Mouse (Mus musculus) lung, postnatal 0 days (tissue): ENCODE data around the gene Micu1.

Experiments
- CTCF ChIP-seq: IDR thresholded peaks from 2 replicates; pipeline ENCODE4 v1.5.1; 2016; ENCODE audit warnings: antibody characterized with exemption, mild to moderate bottlenecking
- EP300 ChIP-seq: IDR thresholded peaks from 2 replicates; pipeline ENCODE4 v1.6.1; 2016; ENCODE audit warnings: antibody characterized with exemption, mild to moderate bottlenecking, control low read depth

DNA sequence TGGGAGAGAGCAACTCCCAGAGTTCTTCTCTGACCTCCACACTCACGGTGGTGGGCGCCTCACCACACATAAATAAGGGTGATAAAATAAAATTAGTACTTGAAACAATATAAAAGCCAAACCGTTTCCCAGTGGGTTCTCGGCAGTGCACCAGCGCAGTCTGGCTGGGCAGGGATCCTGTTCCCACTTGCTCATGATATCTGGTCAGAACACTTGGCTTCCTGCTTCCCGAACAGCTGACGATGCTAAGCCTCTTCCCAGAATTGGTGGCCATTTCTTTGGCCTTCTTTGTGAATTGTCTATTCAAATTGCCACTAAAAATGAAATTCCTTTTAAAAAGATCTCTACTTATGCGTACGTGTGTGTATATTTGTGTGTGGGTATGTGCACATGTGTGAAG lies 27.0 kb downstream of the Micu1 start:
- no peak for TF ChIP-seq CTCF
- TF ChIP-seq EP300, result no peak
